Mouse (Mus musculus) hindbrain, embryonic 16.5 days (tissue): ENCODE results near the gene Cers6. TPM values are rescaled to one million over a fixed set of nuclear protein-coding genes. Genes with fewer than 3 reads are reported as not detected.

Experiments
- ATAC-seq: fragments of 200-750 bp; cut with Nextera tagmentation; 2 replicates; pipeline ENCODE4 v1.8.0; 2017; ENCODE audit warnings: moderate TSS enrichment, moderate library complexity
- H3K27ac ChIP-seq: fragments of 300-500 bp; sonication (generic); 2 replicates; pipeline ENCODE4 v1.5.1; 2014; ENCODE audit warnings: low read depth, mild to moderate bottlenecking, control low read depth, low read length, moderate library complexity
- H3K27me3 ChIP-seq: fragments of 300-500 bp; sonication (generic); replicated peaks from 2 replicates; pipeline ENCODE4 v1.6.1; 2014; ENCODE audit warnings: low read length; ENCODE audit not compliant: control insufficient read depth, insufficient read depth
- H3K36me3 ChIP-seq: fragments of 300-500 bp; sonication (generic); 2 replicates; pipeline ENCODE4 v1.6.1; 2014; ENCODE audit warnings: mild to moderate bottlenecking, low read length, moderate library complexity, mixed read lengths; ENCODE audit not compliant: control insufficient read depth, insufficient read depth
- H3K4me1 ChIP-seq: fragments of 300-500 bp; sonication (generic); 2 replicates; pipeline ENCODE4 v1.6.1; 2014; ENCODE audit warnings: low read depth, low read length; ENCODE audit not compliant: control insufficient read depth, insufficient read depth
- H3K4me2 ChIP-seq: fragments of 300-500 bp; sonication (generic); 2 replicates; pipeline ENCODE4 v1.6.1; 2014; ENCODE audit warnings: mild to moderate bottlenecking, low read length, control low read depth, moderate library complexity
- H3K4me3 ChIP-seq: fragments of 300-500 bp; sonication (generic); 2 replicates; pipeline ENCODE4 v1.5.1; 2014; ENCODE audit warnings: mild to moderate bottlenecking, low read length, control low read depth, moderate library complexity
- H3K9ac ChIP-seq: fragments of 300-500 bp; sonication (generic); 2 replicates; pipeline ENCODE4 v1.6.1; 2014; ENCODE audit warnings: low read depth, mild to moderate bottlenecking, control low read depth, low read length, moderate library complexity
- H3K9me3 ChIP-seq: fragments of 300-500 bp; sonication (generic); 2 replicates; pipeline ENCODE4 v1.6.1; 2014; ENCODE audit warnings: mild to moderate bottlenecking, low read length, moderate library complexity; ENCODE audit not compliant: control insufficient read depth
- WGBS: fragments of 180-500 bp; shearing (Covaris S2); extraction: QIAGEN DNeasy Blood & Tissue Kit; methylation state at CpG from one replicate; pipeline ENCODE4 v1.1.7; 2014; 5-methylcytosine and 5-hydroxymethylcytosine counted together
- polyA plus RNA-seq: library from polyadenylated mRNA; unstranded; fragments of >200 nt; fragmentation: Nextera tagmentation; extraction: Ambion mirVana; gene quantifications from 2 replicates; pipeline ENCODE4 v1.2.1, GENCODE M21; 2015

The Cers6 gene
- polyA plus RNA-seq, 1 experiment from 2014 or later = 45.0 TPM

GRCm38 (mm10) chr2:68907721-68908463 lies 46.7 kb downstream of the Cers6 start:
- Histone ChIP-seq H3K4me3 (no peak overlapping the region), H3K4me2 (no peak overlapping the region), H3K27me3 (no peaks in the 10 kb centered on the region), H3K36me3 (no peaks in the 10 kb centered on the region), H3K9me3 (no peaks in the 10 kb centered on the region; the same call in 1 of the 2 replicates), H3K9ac (no peak overlapping the region), H3K27ac (no peak overlapping the region), H3K4me1 (no peaks in the 10 kb centered on the region)
- 80% methylated on average over 11 of the region's 11 CpGs for WGBS
- no peak for ATAC-seq

GRCm38 (mm10) chr2:68910727-68911126 lies 49.5 kb downstream of the Cers6 start:
- no peaks in the 10 kb centered on the region; the same call in 1 of the 2 replicates for H3K9me3 ChIP-seq
- no peaks in the 10 kb centered on the region for H3K36me3 ChIP-seq
- WGBS = 73% methylated on average over 7 of the region's 7 CpGs

GRCm38 (mm10) chr2:68911587-68912483 lies 50.6 kb downstream of the Cers6 start:
- H3K9ac ChIP-seq = no peak overlapping the region
- no peaks in the 10 kb centered on the region for H3K27me3 ChIP-seq
- no peak overlapping the region for H3K4me3 ChIP-seq
- no peak overlapping the region for H3K27ac ChIP-seq
- no peak overlapping the region for H3K4me2 ChIP-seq
- H3K36me3 ChIP-seq = no peaks in the 10 kb centered on the region
- peak; percentile 28; the same call in 1 of the 2 replicates for ATAC-seq
- no peaks in the 10 kb centered on the region; the same call in 1 of the 2 replicates for H3K9me3 ChIP-seq
- H3K4me1 ChIP-seq = no peaks in the 10 kb centered on the region
- WGBS = 79% methylated on average over 12 of the region's 12 CpGs

More at GRCm38 (mm10) chr2:68910727-68911126, 49.5 kb downstream of the Cers6 start:
- ATAC-seq = no peak; the same call in 1 of the 2 replicates
- Histone ChIP-seq H3K4me2 (no peak overlapping the region), H3K27me3 (no peaks in the 10 kb centered on the region), H3K9ac (no peak overlapping the region), H3K27ac (no peak overlapping the region), H3K4me1 (no peaks in the 10 kb centered on the region), H3K4me3 (no peak overlapping the region)

GRCm38 (mm10) chr2:68915742-68916141 lies 54.5 kb downstream of the Cers6 start:
- no peaks in the 10 kb centered on the region for H3K27me3 ChIP-seq
- no peak overlapping the region for H3K4me3 ChIP-seq
- H3K36me3 ChIP-seq = no peaks in the 10 kb centered on the region
- no peak overlapping the region for H3K27ac ChIP-seq
- H3K4me2 ChIP-seq = no peak overlapping the region
- no peaks in the 10 kb centered on the region; the same call in 1 of the 2 replicates for H3K9me3 ChIP-seq
- H3K9ac ChIP-seq = no peak overlapping the region
- ATAC-seq = no peak
- H3K4me1 ChIP-seq = no peaks in the 10 kb centered on the region

GRCm38 (mm10) chr2:68916299-68916698 lies 55.1 kb downstream of the Cers6 start:
- 95% methylated on average over 3 of the region's 3 CpGs for WGBS

GRCm38 (mm10) chr2:68917010-68917409 lies 55.8 kb downstream of the Cers6 start:
- Histone ChIP-seq H3K4me3 (no peak overlapping the region), H3K4me2 (no peak overlapping the region), H3K27me3 (no peaks in the 10 kb centered on the region), H3K9ac (no peak overlapping the region), H3K4me1 (no peaks in the 10 kb centered on the region), H3K9me3 (no peaks in the 10 kb centered on the region; the same call in 1 of the 2 replicates), H3K27ac (no peak overlapping the region), H3K36me3 (no peaks in the 10 kb centered on the region)
- ATAC-seq = no peak

More at GRCm38 (mm10) chr2:68916299-68916698, 55.1 kb downstream of the Cers6 start:
- no peak for ATAC-seq
- H3K9me3 ChIP-seq = no peaks in the 10 kb centered on the region; the same call in 1 of the 2 replicates
- no peak overlapping the region for H3K27ac ChIP-seq
- no peaks in the 10 kb centered on the region for H3K4me1 ChIP-seq
- H3K36me3 ChIP-seq = no peaks in the 10 kb centered on the region
- no peak overlapping the region for H3K9ac ChIP-seq
- no peak overlapping the region for H3K4me3 ChIP-seq
- H3K4me2 ChIP-seq = no peak overlapping the region
- H3K27me3 ChIP-seq = no peaks in the 10 kb centered on the region

DNA sequence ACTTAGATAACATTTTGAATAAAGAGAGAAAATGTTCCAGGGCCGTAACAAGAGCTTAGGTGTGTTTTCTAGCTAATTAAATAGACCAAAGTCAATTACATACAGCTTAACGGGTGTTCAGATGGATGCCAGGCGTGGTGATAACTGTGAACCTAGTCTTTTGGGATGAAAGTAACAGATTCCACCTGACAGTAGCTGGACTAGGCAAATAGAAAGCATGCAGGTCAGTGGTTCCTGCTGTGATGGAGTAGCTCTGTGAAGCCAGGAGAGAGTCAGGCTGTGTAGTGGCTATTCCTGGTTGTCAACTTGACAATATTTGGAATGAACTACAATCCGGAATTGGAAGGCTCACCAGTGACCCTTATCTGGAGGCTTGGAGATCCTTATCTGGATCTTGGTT lies 56.3 kb downstream of the Cers6 start:
- Histone ChIP-seq H3K4me3 (no peak overlapping the region), H3K9ac (no peak overlapping the region), H3K9me3 (no peaks in the 10 kb centered on the region; the same call in 1 of the 2 replicates), H3K4me1 (no peaks in the 10 kb centered on the region), H3K4me2 (no peak overlapping the region), H3K36me3 (no peaks in the 10 kb centered on the region), H3K27ac (no peak overlapping the region), H3K27me3 (no peaks in the 10 kb centered on the region)
- WGBS = 85% methylated on average over 4 of the region's 4 CpGs
- no peak for ATAC-seq

DNA sequence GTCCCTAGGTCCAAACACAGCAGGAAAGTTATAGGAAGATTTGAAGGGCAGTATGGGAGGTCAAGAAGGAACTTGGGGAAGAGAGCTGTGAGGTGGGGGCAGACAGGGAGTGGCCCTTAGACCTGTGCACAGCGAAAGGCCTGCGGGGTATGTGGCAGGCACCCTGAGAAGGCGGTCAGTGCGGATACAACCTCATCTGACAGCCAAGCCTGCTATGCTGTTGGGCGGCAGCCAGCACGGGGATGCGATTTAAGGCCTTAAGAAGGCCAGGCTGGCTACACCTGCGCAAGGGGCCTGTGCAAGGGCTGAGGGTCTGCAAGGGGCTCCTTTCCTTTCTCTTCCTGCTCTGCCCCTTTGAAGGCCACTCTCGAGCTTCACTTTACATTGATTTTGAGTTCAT lies 63.1 kb downstream of the Cers6 start:
- Histone ChIP-seq H3K4me2 (no peak overlapping the region), H3K27ac (no peak overlapping the region), H3K36me3 (no peaks in the 10 kb centered on the region), H3K4me1 (no peaks in the 10 kb centered on the region), H3K27me3 (no peaks in the 10 kb centered on the region), H3K4me3 (no peak overlapping the region), H3K9ac (no peak overlapping the region), H3K9me3 (no peaks in the 10 kb centered on the region)
- WGBS = 78% methylated on average over 9 of the region's 9 CpGs
- ATAC-seq = peak; percentile 52; the same call in 1 of the 2 replicates

GRCm38 (mm10) chr2:68925542-68925941 lies 64.3 kb downstream of the Cers6 start:
- 74% methylated on average over 6 of the region's 6 CpGs for whole genome bisulfite sequencing
- Histone ChIP-seq H3K36me3 (no peaks in the 10 kb centered on the region), H3K27me3 (no peaks in the 10 kb centered on the region), H3K4me2 (no peak overlapping the region), H3K4me1 (no peaks in the 10 kb centered on the region), H3K4me3 (no peak overlapping the region), H3K9ac (no peak overlapping the region), H3K9me3 (no peaks in the 10 kb centered on the region), H3K27ac (no peak overlapping the region)
- peak; percentile 56; the same call in 1 of the 2 replicates for ATAC-seq
